Mouse (Mus musculus) liver, adult 2 months (tissue): ENCODE measurements around the gene Olfr782. TPM values are rescaled to one million over a fixed set of nuclear protein-coding genes. Genes with fewer than 3 reads are reported as not detected.
"Not testable (repeated sequence)": the region's sequence is repeated elsewhere in the genome, so short reads cannot be mapped to it uniquely, and the experiment has no call there.

Experiments used
- DNase-seq: peaks from one replicate; pipeline ENCODE4 v3.0.0-alpha.2; 2011; ENCODE audit warnings: low read depth, low spot score; ENCODE audit errors: extremely low read depth
- H3K27ac ChIP-seq: fragments of 200-500 bp; replicated peaks from 2 replicates; pipeline ENCODE4 v1.5.1; 2012; ENCODE audit warnings: low read depth, mild to moderate bottlenecking, control low read depth, inconsistent platforms, low read length; ENCODE audit not compliant: insufficient read depth
- H3K27me3 ChIP-seq: fragments of 200-500 bp; 2 replicates; pipeline ENCODE4 v1.6.1; 2012; ENCODE audit warnings: mild to moderate bottlenecking, moderate library complexity, low read length, inconsistent platforms; ENCODE audit not compliant: control insufficient read depth, insufficient read depth
- H3K36me3 ChIP-seq: fragments of 200-500 bp; 2 replicates; pipeline ENCODE4 v1.6.1; 2012; ENCODE audit warnings: low read length, inconsistent platforms; ENCODE audit not compliant: control insufficient read depth, insufficient read depth
- H3K4me1 ChIP-seq: fragments of 200-500 bp; 2 replicates; pipeline ENCODE4 v1.6.1; 2011; ENCODE audit warnings: low read length; ENCODE audit not compliant: control insufficient read depth, insufficient read depth
- H3K4me3 ChIP-seq: fragments of 200-500 bp; 2 replicates; pipeline ENCODE4 v1.5.1; 2011; ENCODE audit warnings: low read depth, mild to moderate bottlenecking, control low read depth, low read length, moderate library complexity; ENCODE audit not compliant: insufficient read depth
- H3K79me2 ChIP-seq: fragments of 200-500 bp; 2 replicates; pipeline ENCODE4 v1.6.1; 2012; ENCODE audit warnings: inconsistent platforms, mild to moderate bottlenecking, low read length, moderate library complexity; ENCODE audit not compliant: control insufficient read depth, insufficient read depth
- H3K9ac ChIP-seq: fragments of 200-500 bp; 2 replicates; pipeline ENCODE4 v1.6.1; 2012; ENCODE audit warnings: low read depth, mild to moderate bottlenecking, control low read depth, inconsistent platforms, low read length
- CTCF ChIP-seq: fragments of 200-500 bp; IDR thresholded peaks from 2 replicates; pipeline ENCODE4 v1.5.1; 2011; ENCODE audit warnings: low read depth, low read length, control low read depth
- POLR2A ChIP-seq: fragments of 200-500 bp; IDR thresholded peaks from 2 replicates; pipeline ENCODE4 v1.6.1; 2011; ENCODE audit warnings: low read length, control low read depth; ENCODE audit not compliant: insufficient read depth; ENCODE audit errors: extremely low read depth
- WGBS: fragments of 180-500 bp; shearing (Covaris S2); methylation state at CpG from one replicate; pipeline ENCODE4 v1.1.7; 2018; 5-methylcytosine and 5-hydroxymethylcytosine counted together
- polyA plus RNA-seq: library from polyadenylated mRNA; depleted of rRNA; stranded (reverse); fragments of >200 nt; gene quantifications from 2 replicates; pipeline ENCODE4 v1.2.3, GENCODE M21; 2012; rRNA removed
- total RNA-seq: library from RNA; depleted of rRNA; stranded (reverse); fragments of >200 nt; gene quantifications from 2 replicates; pipeline ENCODE4 v1.2.3, GENCODE M21; 2014; rRNA removed

Gene Olfr782
- total RNA-seq (not detected in 2 replicates), polyA plus RNA-seq (not detected in 2 replicates)

DNA sequence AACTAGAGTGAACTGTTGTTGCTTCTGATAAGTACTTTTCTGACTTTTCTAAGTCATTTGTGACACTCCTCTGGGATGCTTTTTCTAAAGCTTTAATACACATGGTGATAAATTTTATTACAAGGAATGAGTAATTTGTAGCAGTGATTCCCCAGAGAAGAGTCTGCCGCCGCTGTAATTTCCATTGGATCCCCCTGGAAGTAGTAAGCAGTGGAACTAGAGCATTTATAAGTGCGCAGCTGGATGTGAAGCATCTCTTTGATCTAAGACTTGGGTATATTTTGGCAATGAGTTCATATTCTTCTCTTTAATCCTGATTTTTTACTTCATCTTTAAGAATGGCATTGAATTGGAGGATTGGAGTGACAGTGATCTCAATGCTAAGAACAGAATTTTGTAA lies at the start of gene Olfr782:
Olfr782 (plus strand) TSS at position 301 of the 400 bp plus-strand sequence.
- H3K27me3 ChIP-seq, result no peaks in the 10 kb centered on the region
- H3K4me1 ChIP-seq, result no peaks in the 10 kb centered on the region
- H3K9ac ChIP-seq, result no peak within 1 kb of the TSS
- TF ChIP-seq CTCF, result no peak
- no peak for TF ChIP-seq POLR2A
- DNase-seq, result no peak
- no peak within 1 kb of the TSS for H3K4me3 ChIP-seq
- no peaks in the 10 kb centered on the region for H3K36me3 ChIP-seq
- H3K27ac ChIP-seq, result no peak within 1 kb of the TSS
- H3K79me2 ChIP-seq, result no peaks in the 10 kb centered on the region
- 81% methylated on average over 3 of the region's 3 CpGs for WGBS

DNA sequence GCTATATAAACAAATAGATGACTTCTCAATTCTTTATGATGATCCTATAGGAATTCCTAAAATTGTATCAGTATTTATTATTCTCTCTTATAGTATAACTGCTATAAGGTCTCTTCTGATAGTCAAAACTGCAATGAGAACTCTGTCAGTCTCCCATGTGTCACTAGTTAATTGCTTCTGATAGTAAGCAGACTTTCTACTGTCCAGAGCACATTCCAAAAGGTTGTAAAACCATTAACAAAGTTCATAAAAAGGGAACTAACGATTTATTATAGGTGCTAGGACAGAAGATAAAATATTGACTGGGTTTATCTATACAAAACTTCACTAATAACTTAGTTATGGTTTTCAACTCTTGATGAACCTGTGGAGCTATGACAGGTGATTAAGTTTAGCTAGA lies 35.7 kb upstream of the Olfr782 start:
- H3K9ac ChIP-seq, DNase-seq, H3K4me3 ChIP-seq, H3K27me3 ChIP-seq, H3K4me1 ChIP-seq, H3K79me2 ChIP-seq, H3K27ac ChIP-seq, H3K36me3 ChIP-seq: not testable (repeated sequence)
- WGBS, result 32% methylated on average over 1 of the region's 1 CpGs

DNA sequence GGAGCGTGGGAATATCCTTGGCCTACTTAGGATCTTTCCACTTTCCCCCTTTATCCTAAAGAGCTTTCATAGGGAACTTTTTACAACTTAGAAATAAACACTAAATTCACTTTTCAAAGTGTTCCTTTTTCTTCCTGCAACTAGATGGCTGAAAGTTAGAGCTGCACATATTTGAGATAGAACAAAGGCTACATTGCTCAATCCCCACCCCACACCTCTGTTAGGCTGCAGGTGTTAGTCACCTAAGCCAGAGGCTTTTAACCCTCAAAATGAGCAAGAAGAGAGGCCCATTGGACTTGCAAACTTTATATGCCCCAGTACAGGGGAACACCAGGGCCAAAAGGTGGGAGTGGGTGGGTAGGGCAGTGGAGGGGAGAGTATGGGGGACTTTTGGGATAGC lies 35.1 kb upstream of the Olfr782 start:
- H3K36me3 ChIP-seq, H3K9ac ChIP-seq, H3K27ac ChIP-seq, H3K4me3 ChIP-seq, H3K27me3 ChIP-seq, H3K4me1 ChIP-seq, DNase-seq, H3K79me2 ChIP-seq: not testable (repeated sequence)
- WGBS, result no CpG with 5 or more reads among the region's 1 CpGs

DNA sequence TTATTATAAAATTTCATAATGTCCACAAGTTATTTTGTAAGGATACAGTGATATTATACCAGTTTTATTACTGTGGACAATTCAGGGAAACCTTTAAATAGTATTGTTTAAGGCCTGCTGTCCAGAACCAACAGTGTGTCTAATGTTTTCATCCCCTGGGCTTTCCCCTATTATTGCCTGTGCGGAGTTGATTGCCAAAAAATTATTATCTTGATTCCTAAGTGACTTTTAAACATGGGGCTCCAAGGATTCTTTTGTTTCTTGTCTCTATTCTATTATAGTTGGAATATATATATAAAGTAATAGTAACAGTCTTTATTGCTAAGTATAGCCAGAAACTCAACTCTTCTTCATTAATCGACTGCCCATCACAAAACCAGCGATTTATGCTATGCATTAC lies 30.8 kb upstream of the Olfr782 start, which contains the start of gene Olfr780:
Olfr780 (plus strand) TSS at position 301 of the 400 bp plus-strand sequence.
- H3K4me3 ChIP-seq, result no peak within 1 kb of the TSS
- no peaks in the 10 kb centered on the region for H3K27me3 ChIP-seq
- no peaks in the 10 kb centered on the region for H3K36me3 ChIP-seq
- WGBS, result 78% methylated on average over 3 of the region's 3 CpGs
- no peak within 1 kb of the TSS for H3K27ac ChIP-seq
- H3K9ac ChIP-seq, result no peak within 1 kb of the TSS
- no peaks in the 10 kb centered on the region for H3K4me1 ChIP-seq
- TF ChIP-seq CTCF, result no peak
- no peak for TF ChIP-seq POLR2A
- no peaks in the 10 kb centered on the region for H3K79me2 ChIP-seq
- no peak for DNase-seq

DNA sequence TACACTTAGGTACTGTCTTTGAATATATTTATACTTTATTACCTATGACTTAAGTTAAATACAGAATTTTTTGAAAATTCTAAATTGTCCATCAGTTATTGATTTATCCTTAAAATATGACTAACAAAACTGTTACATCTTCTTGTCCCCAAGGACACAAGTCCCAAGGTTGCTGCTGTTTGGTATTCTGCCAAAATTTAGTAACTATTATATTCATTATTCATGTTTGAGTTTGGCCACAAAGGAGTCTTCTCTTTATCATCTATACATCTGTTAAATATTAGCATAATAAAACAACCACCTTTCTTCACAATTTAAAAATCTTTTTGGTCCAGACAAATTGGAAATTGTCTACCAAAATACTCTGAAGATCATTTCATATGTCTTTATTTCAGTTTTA lies 20.1 kb upstream of the Olfr782 start, which contains the start of gene Olfr781:
Olfr781 (plus strand) TSS at position 301 of the 400 bp plus-strand sequence.
- Histone ChIP-seq H3K9ac (no peak within 1 kb of the TSS), H3K4me1 (no peaks in the 10 kb centered on the region), H3K36me3 (no peaks in the 10 kb centered on the region), H3K27me3 (no peaks in the 10 kb centered on the region), H3K27ac (no peak within 1 kb of the TSS), H3K4me3 (no peak within 1 kb of the TSS), H3K79me2 (no peaks in the 10 kb centered on the region)
- TF ChIP-seq POLR2A (no peak), CTCF (no peak)
- DNase-seq, result no peak

DNA sequence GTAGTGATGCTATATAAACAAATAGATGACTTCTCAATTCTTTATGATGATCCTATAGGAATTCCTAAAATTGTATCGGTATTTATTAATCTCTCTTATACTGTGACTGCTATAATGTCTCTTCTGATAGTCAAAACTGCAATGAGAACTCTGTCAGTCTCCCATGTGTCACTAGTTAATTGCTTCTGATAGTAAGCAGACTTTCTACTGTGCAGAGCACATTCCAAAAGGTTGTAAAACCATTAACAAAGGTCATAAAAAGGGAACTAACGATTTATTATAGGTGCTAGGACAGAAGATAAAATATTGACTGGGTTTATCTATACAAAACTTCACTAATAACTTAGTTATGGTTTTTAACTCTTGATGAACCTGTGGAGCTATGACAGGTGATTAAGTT lies 3.8 kb downstream of the Olfr782 start:
- H3K4me1 ChIP-seq, H3K9ac ChIP-seq, H3K27ac ChIP-seq, H3K79me2 ChIP-seq, H3K36me3 ChIP-seq, H3K4me3 ChIP-seq, DNase-seq, H3K27me3 ChIP-seq: not testable (repeated sequence)
- WGBS, result 59% methylated on average over 2 of the region's 2 CpGs

DNA sequence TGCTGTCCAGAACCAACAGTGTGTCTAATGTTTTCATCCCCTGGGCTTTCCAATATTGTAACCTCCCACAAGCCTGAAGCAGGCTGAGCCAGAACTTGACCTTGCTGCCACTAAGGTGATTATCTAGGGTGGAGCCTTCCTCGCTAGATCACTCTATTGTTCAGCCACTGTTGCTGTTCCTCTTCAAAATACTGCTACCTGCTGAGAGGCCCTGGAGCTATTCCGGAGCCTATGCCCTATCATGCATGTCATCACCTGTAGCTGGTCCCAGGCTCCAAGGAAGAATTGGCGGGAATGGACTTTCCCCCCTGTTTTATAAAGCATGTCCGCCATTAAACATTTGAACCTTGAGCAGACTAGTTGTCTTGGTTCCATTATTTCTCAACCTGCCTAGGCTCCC lies 7.8 kb downstream of the Olfr782 start:
- DNase-seq, H3K79me2 ChIP-seq, H3K9ac ChIP-seq, H3K27me3 ChIP-seq, H3K4me3 ChIP-seq, H3K27ac ChIP-seq, H3K4me1 ChIP-seq, H3K36me3 ChIP-seq: not testable (repeated sequence)
- 84% methylated on average over 4 of the region's 4 CpGs for WGBS
